Mouse (Mus musculus): ENCODE results near the gene Cdkn1b.

DNA sequence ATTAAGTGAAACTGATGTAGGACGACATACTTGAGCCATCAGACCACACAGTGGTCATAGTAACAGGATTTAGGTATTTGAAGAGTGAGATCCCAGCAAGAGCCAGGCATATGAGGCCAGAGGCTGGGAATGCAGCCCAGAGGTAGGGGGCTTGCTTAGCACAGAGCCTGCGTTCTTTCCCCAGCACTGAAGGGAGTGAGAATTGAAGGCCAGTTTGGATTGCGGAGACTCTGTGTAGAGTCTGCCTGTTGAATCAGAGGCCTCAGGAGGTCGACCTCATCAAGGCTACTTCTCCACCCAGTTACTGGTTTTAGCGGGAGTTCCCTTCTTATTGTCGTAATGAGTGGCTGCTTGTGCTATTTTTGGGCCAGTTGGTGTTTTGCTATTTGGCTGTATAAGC, 25.9 kb downstream of the Cdkn1b start:
- no peak for TF ChIP-seq CTCF (IDR thresholded peaks at IDR 0.05; ENCODE audit: extremely low read depth, insufficient read depth, insufficient read length, insufficient replicate concordance)
- no peak for TF ChIP-seq POLR2A (IDR thresholded peaks at IDR 0.05; ENCODE audit: low read depth, low read length)

All from spleen, adult 2 months (tissue).